In genomic region chr5:104508195-104508891, GRCm38 (mm10) we compare ENCODE assay signal across 8 mouse cellular contexts. TPM values are rescaled to one million over a fixed set of nuclear protein-coding genes. Genes with fewer than 3 reads are reported as not detected.
DNase-seq lines count a peak whose midpoint lies in the region; ATAC-seq and TF ChIP-seq lines count a peak whose summit lies in the region.

BC005561 (plus strand) TSS chr5:104508352.

- peak within 1 kb of the TSS; percentile 97 to 98 for H3K4me3 ChIP-seq in ES-E14 (ENCODE audit: insufficient read depth in 1 of 2, low read depth in 1 of 2, low read length in 2 of 2, poor library complexity in 1 of 2, severe bottlenecking in 1 of 2)
- H3K4me3 ChIP-seq in forebrain, embryonic 16.5 days (replicated peaks; ENCODE audit: low read length) = peak within 1 kb of the TSS; percentile 93
- H3K4me3 ChIP-seq in lung, embryonic 15.5 days = peak within 1 kb of the TSS; percentile 96

- no peaks in the 10 kb centered on the region for H3K27me3 ChIP-seq in forebrain, embryonic 16.5 days (replicated peaks; ENCODE audit: control insufficient read depth, insufficient read depth, low read length)
- H3K27me3 ChIP-seq in lung, embryonic 15.5 days = no peaks in the 10 kb centered on the region

- peak within 1 kb of the TSS; percentile 99 for H3K9ac ChIP-seq in ES-E14 (ENCODE audit: insufficient read depth, low read depth, low read length, poor library complexity, severe bottlenecking)
- peak within 1 kb of the TSS; percentile 94 for H3K9ac ChIP-seq in forebrain, embryonic 16.5 days (replicated peaks; ENCODE audit: low read depth, low read length)
- H3K9ac ChIP-seq in lung, embryonic 15.5 days = peak within 1 kb of the TSS; percentile 93

- H3K9me3 ChIP-seq in ES-E14 (ENCODE audit: control insufficient read depth, insufficient read depth, low read depth, low read length) = no peaks in the 10 kb centered on the region
- H3K9me3 ChIP-seq in forebrain, embryonic 16.5 days (ENCODE audit: control insufficient read depth, low read length) = peaks cover 4% of the 10 kb centered on the region
- H3K9me3 ChIP-seq in lung, embryonic 15.5 days = no peaks in the 10 kb centered on the region

- under 1% methylated on average over 80 of the region's 83 CpGs for WGBS in forebrain, embryonic 16.5 days
- under 1% methylated on average over 79 of the region's 83 CpGs for WGBS in lung, embryonic 15.5 days

- H3K4me2 ChIP-seq in forebrain, embryonic 16.5 days (ENCODE audit: low read length) = peak within 1 kb of the TSS; percentile 55
- peak within 1 kb of the TSS; percentile 71 for H3K4me2 ChIP-seq in lung, embryonic 15.5 days

- peak; percentile 59 for DNase-seq in ES-E14 (ENCODE audit: low read depth, low spot score)
- peak; percentile 82 for DNase-seq in cerebellum, adult 11-12 months
- peak; percentile 90 for DNase-seq in heart, postnatal 4 days
- DNase-seq in layer of hippocampus, adult 8-10 months (ENCODE audit: low spot score in 2 of 2) = peak; percentile 66 to 83
- DNase-seq in ovary, adult 18-20 months (ENCODE audit: low spot score) = peak; percentile 71
- DNase-seq in thymus, postnatal 0 days (ENCODE audit: low spot score) = peak; percentile 81

- peak within 1 kb of the TSS; percentile 65; the same call in 1 of the 2 replicates for H3K27ac ChIP-seq in ES-E14 (ENCODE audit: insufficient read depth, low read depth, low read length, poor library complexity, severe bottlenecking)
- H3K27ac ChIP-seq in forebrain, embryonic 16.5 days (ENCODE audit: low read length) = peak within 1 kb of the TSS; percentile 85
- H3K27ac ChIP-seq in lung, embryonic 15.5 days = peak within 1 kb of the TSS; percentile 94

- ATAC-seq in forebrain, embryonic 16.5 days = peak; percentile 95
- peak; percentile 93 for ATAC-seq in lung, embryonic 15.5 days (ENCODE audit: borderline replicate concordance, extremely low read depth, low FRiP score, low TSS enrichment)

- H3K36me3 ChIP-seq in ES-E14 (ENCODE audit: control insufficient read depth, insufficient read depth, low read length, poor library complexity, severe bottlenecking) = 0 out of 2 replicates have a peak, but pooled peaks cover 3% of the 10 kb centered on the region
- peaks cover 10% of the 10 kb centered on the region for H3K36me3 ChIP-seq in forebrain, embryonic 16.5 days (ENCODE audit: control insufficient read depth, insufficient read depth)
- peaks cover 14% of the 10 kb centered on the region for H3K36me3 ChIP-seq in lung, embryonic 15.5 days

- in situ Hi-C loops in ES-E14 (cut with MboI; ENCODE audit: low sequenced_read_pairs in 2 of 2, unreplicated experiment in 2 of 2) = no loop called here

- peaks cover 0 to 2% of the 10 kb centered on the region in 2 experiments; a peak in 1 of 4 replicates for H3K4me1 ChIP-seq in ES-E14 (ENCODE audit: control insufficient read depth in 2 of 2, insufficient read depth in 2 of 2, low read length in 2 of 2, poor library complexity in 1 of 2)
- peaks cover 7% of the 10 kb centered on the region for H3K4me1 ChIP-seq in forebrain, embryonic 16.5 days (replicated peaks; ENCODE audit: control insufficient read depth, insufficient read depth, low read length)
- H3K4me1 ChIP-seq in lung, embryonic 15.5 days = peaks cover 16% of the 10 kb centered on the region

TF ChIP-seq in ES-E14, 5 proteins besides CTCF, POLR2A, EP300 and RAD21:
- TF ChIP-seq ZC3H11A (IDR thresholded peaks at IDR 0.05; ENCODE audit: borderline replicate concordance, low read depth, low read length) (no peak), CHD2 (IDR thresholded peaks at IDR 0.05; ENCODE audit: low read depth, low read length) (no peak), MAFK (IDR thresholded peaks at IDR 0.05; ENCODE audit: insufficient read depth, low read depth, low read length) (no peak), HCFC1 (IDR thresholded peaks at IDR 0.05; ENCODE audit: borderline replicate concordance, insufficient read depth, low read length) (peak; percentile 57; the same call in 1 of the 2 replicates), ZNF384 (IDR thresholded peaks at IDR 0.05; ENCODE audit: low read depth, low read length) (no peak)

RNA-seq across cellular contexts. Expression of gene BC005561, which starts in this region (rescaled TPM):
- 6.8 and 7.6 TPM in 2 replicates for total RNA-seq in ES-E14 (2012; rRNA removed)
- 11.9 and 13.4 TPM in 2 replicates for polyA plus RNA-seq in forebrain, embryonic 16.5 days (2015; fragmentation: Nextera tagmentation; extraction: Ambion mirVana)
- total RNA-seq in heart, postnatal 4 days (2021) = 1 to 10 TPM; 8.1 to 8.2 TPM
- total RNA-seq in layer of hippocampus, adult 8-10 months (2022) = 10 to 100 TPM; 12.6 to 14.9 (median 14.5) TPM
- polyA plus RNA-seq in lung, embryonic 15.5 days (2015; fragmentation: Nextera tagmentation; extraction: Ambion mirVana) = 10.8 and 12.1 TPM in 2 replicates
- 7.0 and 9.5 TPM in 2 replicates for polyA plus RNA-seq in thymus, postnatal 0 days (2015; fragmentation: Nextera tagmentation; extraction: Ambion mirVana)

Comparison
In these comparisons a context has a peak if more than half of its experiments do, and no peak if none do; other contexts are left out.
1. Peak in every context shown above with its lines: DNase-seq, ATAC-seq, H3K4me3 ChIP-seq and H3K27ac ChIP-seq.